10 mouse cellular contexts compared by ENCODE assay signal in genomic region chr13:119709388-119710267, GRCm38 (mm10). TPM values are rescaled to one million over a fixed set of nuclear protein-coding genes. Genes with fewer than 3 reads are reported as not detected.
DNase-seq lines count a peak whose midpoint lies in the region; ATAC-seq and TF ChIP-seq lines count a peak whose summit lies in the region.
"Had no signal": no experiment of that assay in that cellular context is flagged by ENCODE, and none has a peak within 500 bp of the region (broad histone marks: within the 10 kb centered on the region; RNA-seq: fewer than 3 reads in every experiment).

No protein-coding gene starts in this region.

- H3K4me1 ChIP-seq in forebrain, embryonic 11.5 days (replicated peaks; ENCODE audit: control insufficient read depth, insufficient read depth, low read length) = no peaks in the 10 kb centered on the region
- H3K4me1 ChIP-seq in forebrain, embryonic 16.5 days (replicated peaks; ENCODE audit: control insufficient read depth, insufficient read depth, low read length) = no peaks in the 10 kb centered on the region
- no peaks in the 10 kb centered on the region for H3K4me1 ChIP-seq in liver, embryonic 11.5 days (replicated peaks; ENCODE audit: control insufficient read depth, insufficient read depth, low read length)
- peaks cover 13% of the 10 kb centered on the region for H3K4me1 ChIP-seq in liver, postnatal 0 days (ENCODE audit: insufficient read depth)
- H3K4me1 ChIP-seq: heart, embryonic 15.5 days had no signal

- peak; percentile 35; the same call in 1 of the 2 replicates for ATAC-seq in forebrain, embryonic 11.5 days (replicated peaks; ENCODE audit: low FRiP score)
- no peak for ATAC-seq in forebrain, embryonic 16.5 days
- peak; percentile 24; the same call in 1 of the 2 replicates for ATAC-seq in liver, embryonic 11.5 days (replicated peaks; ENCODE audit: low FRiP score)
- ATAC-seq in liver, postnatal 0 days = no peak
- peak; percentile 28; the same call in 1 of the 2 replicates for ATAC-seq in megakaryocyte-erythroid progenitor cell, adult 5-6 weeks (replicated peaks; ENCODE audit: low FRiP score, low TSS enrichment, poor library complexity, severe bottlenecking)

- H3K36me3 ChIP-seq in forebrain, embryonic 11.5 days (ENCODE audit: control insufficient read depth, insufficient read depth, low read length) = peaks cover 12% of the 10 kb centered on the region; the same call in 1 of the 2 replicates
- peaks cover 40% of the 10 kb centered on the region for H3K36me3 ChIP-seq in forebrain, embryonic 16.5 days (ENCODE audit: control insufficient read depth, insufficient read depth)
- H3K36me3 ChIP-seq in liver, embryonic 11.5 days (ENCODE audit: control insufficient read depth, insufficient read depth, low read length) = peaks cover 8% of the 10 kb centered on the region; the same call in 1 of the 2 replicates
- H3K36me3 ChIP-seq in liver, postnatal 0 days (replicated peaks; ENCODE audit: insufficient read depth, low read length) = peaks cover 16% of the 10 kb centered on the region

- H3K27me3 ChIP-seq in forebrain, embryonic 11.5 days (ENCODE audit: control insufficient read depth, insufficient read depth, low read length) = no peaks in the 10 kb centered on the region
- H3K27me3 ChIP-seq in forebrain, embryonic 16.5 days (replicated peaks; ENCODE audit: control insufficient read depth, insufficient read depth, low read length) = no peaks in the 10 kb centered on the region
- H3K27me3 ChIP-seq in liver, embryonic 11.5 days (replicated peaks; ENCODE audit: control insufficient read depth, insufficient read depth, low read length) = no peaks in the 10 kb centered on the region
- H3K27me3 ChIP-seq in liver, postnatal 0 days (ENCODE audit: insufficient read depth, low read length) = no peaks in the 10 kb centered on the region
- H3K27me3 ChIP-seq: heart, embryonic 15.5 days had no signal

- no peak overlapping the region for H3K9ac ChIP-seq in forebrain, embryonic 11.5 days (ENCODE audit: low read length)
- H3K9ac ChIP-seq in forebrain, embryonic 16.5 days (replicated peaks; ENCODE audit: low read depth, low read length) = no peak overlapping the region
- H3K9ac ChIP-seq in liver, embryonic 11.5 days (ENCODE audit: low read depth, low read length) = no peak overlapping the region
- H3K9ac ChIP-seq in liver, postnatal 0 days (replicated peaks) = no peak overlapping the region
- H3K9ac ChIP-seq: heart, embryonic 15.5 days had no signal

- H3K4me3 ChIP-seq in forebrain, embryonic 11.5 days (ENCODE audit: low read depth, low read length) = no peak overlapping the region
- no peak overlapping the region for H3K4me3 ChIP-seq in forebrain, embryonic 16.5 days (replicated peaks; ENCODE audit: low read length)
- H3K4me3 ChIP-seq in liver, embryonic 11.5 days (ENCODE audit: low read depth, low read length) = no peak overlapping the region
- H3K4me3 ChIP-seq in liver, postnatal 0 days (ENCODE audit: low read depth, low read length) = no peak overlapping the region
- H3K4me3 ChIP-seq: heart, embryonic 15.5 days had no signal

- H3K9me3 ChIP-seq in forebrain, embryonic 11.5 days (ENCODE audit: control insufficient read depth, low read length) = no peaks in the 10 kb centered on the region
- no peaks in the 10 kb centered on the region for H3K9me3 ChIP-seq in forebrain, embryonic 16.5 days (ENCODE audit: control insufficient read depth, low read length)
- no peaks in the 10 kb centered on the region for H3K9me3 ChIP-seq in liver, embryonic 11.5 days (ENCODE audit: control insufficient read depth, low read length)
- no peaks in the 10 kb centered on the region for H3K9me3 ChIP-seq in liver, postnatal 0 days (ENCODE audit: low read length)
- H3K9me3 ChIP-seq: heart, embryonic 15.5 days had no signal

- no peak overlapping the region for H3K27ac ChIP-seq in forebrain, embryonic 11.5 days (ENCODE audit: low read depth, low read length)
- no peak overlapping the region for H3K27ac ChIP-seq in forebrain, embryonic 16.5 days (ENCODE audit: low read length)
- H3K27ac ChIP-seq in liver, embryonic 11.5 days (ENCODE audit: low read depth, low read length) = no peak overlapping the region
- no peak overlapping the region; the same call in 1 of the 2 replicates for H3K27ac ChIP-seq in liver, postnatal 0 days (ENCODE audit: low read depth)
- H3K27ac ChIP-seq: heart, embryonic 15.5 days had no signal

- no peak for TF ChIP-seq EP300 in liver, postnatal 0 days (IDR thresholded peaks at IDR 0.05; ENCODE audit: low read depth)

- no peak for TF ChIP-seq CTCF in liver, postnatal 0 days (IDR thresholded peaks at IDR 0.05; ENCODE audit: low read depth)

- 93% methylated on average over 8 of the region's 8 CpGs for WGBS in forebrain, embryonic 11.5 days
- 89% methylated on average over 8 of the region's 8 CpGs for WGBS in forebrain, embryonic 16.5 days
- WGBS in liver, embryonic 11.5 days = 87% methylated on average over 8 of the region's 8 CpGs
- 73% methylated on average over 8 of the region's 8 CpGs for WGBS in liver, postnatal 0 days (ENCODE audit: insufficient replicate concordance)

- H3K4me2 ChIP-seq in forebrain, embryonic 11.5 days (ENCODE audit: low read depth, low read length, severe bottlenecking) = no peak overlapping the region
- no peak overlapping the region for H3K4me2 ChIP-seq in forebrain, embryonic 16.5 days (ENCODE audit: low read length)
- H3K4me2 ChIP-seq in liver, embryonic 11.5 days = no peak overlapping the region
- no peak overlapping the region for H3K4me2 ChIP-seq in liver, postnatal 0 days (ENCODE audit: low read depth, low read length)
- H3K4me2 ChIP-seq: heart, embryonic 15.5 days had no signal

- no peak for DNase-seq in forebrain, embryonic 11.5 days (ENCODE audit: low spot score)
- DNase-seq in liver, embryonic 11.5 days (ENCODE audit: low spot score) = no peak
- no peak for DNase-seq in liver, postnatal 0 days
- DNase-seq in adipocyte (ENCODE audit: low spot score) = peak; percentile 36
- DNase-seq in cerebellum, adult 11-12 months = no peak
- DNase-seq in embryo, embryonic 10.5 days (ENCODE audit: low spot score) = no peak
- DNase-seq: right cerebral cortex, postnatal 14 days had no signal

RNA-seq across cellular contexts. Expression of gene Hmgcs1, which starts 19.4 kb away (rescaled TPM):
- 389 and 403 TPM in 2 replicates for polyA plus RNA-seq in forebrain, embryonic 11.5 days (2014; fragmentation: Nextera tagmentation; extraction: Ambion mirVana)
- 461 and 470 TPM in 2 replicates for polyA plus RNA-seq in forebrain, embryonic 16.5 days (2015; fragmentation: Nextera tagmentation; extraction: Ambion mirVana)
- 119 and 136 TPM in 2 replicates for polyA plus RNA-seq in liver, embryonic 11.5 days (2014; fragmentation: Nextera tagmentation; extraction: Ambion mirVana)
- polyA plus RNA-seq in liver, postnatal 0 days (2015; fragmentation: Nextera tagmentation; extraction: Ambion mirVana) = 81.2 and 94.7 TPM in 2 replicates
- total RNA-seq in megakaryocyte-erythroid progenitor cell, adult 5-6 weeks (2014; fragmentation: Nextera tagmentation) = 13.1 and 15.6 TPM in 2 replicates
- 25.0 and 38.1 TPM in 2 replicates for total RNA-seq in megakaryocyte-erythroid progenitor cell, adult 5-6 weeks (2017)

RNA-seq across cellular contexts. Expression of gene Nim1k, which starts 46.1 kb away (rescaled TPM):
- polyA plus RNA-seq in forebrain, embryonic 11.5 days (2014; fragmentation: Nextera tagmentation; extraction: Ambion mirVana) = 4.9 and 5.8 TPM in 2 replicates
- polyA plus RNA-seq in forebrain, embryonic 16.5 days (2015; fragmentation: Nextera tagmentation; extraction: Ambion mirVana) = 7.4 and 8.0 TPM in 2 replicates
- polyA plus RNA-seq in liver, embryonic 11.5 days (2014; fragmentation: Nextera tagmentation; extraction: Ambion mirVana) = 0.19 and 0.36 TPM in 2 replicates
- polyA plus RNA-seq in liver, postnatal 0 days (2015; fragmentation: Nextera tagmentation; extraction: Ambion mirVana) = 0.22 and 0.32 TPM in 2 replicates
- total RNA-seq in megakaryocyte-erythroid progenitor cell, adult 5-6 weeks (2014; fragmentation: Nextera tagmentation) = 0.37 TPM in 1 of 2 replicates, not detected in the other
- total RNA-seq in megakaryocyte-erythroid progenitor cell, adult 5-6 weeks (2017) = 0.33 and 0.50 TPM in 2 replicates

Comparison
In these comparisons a context has a peak if more than half of its experiments do, and no peak if none do; other contexts are left out.
1. ATAC-seq: peak in forebrain, embryonic 11.5 days (single experiment), liver, embryonic 11.5 days (single experiment) and megakaryocyte-erythroid progenitor cell, adult 5-6 weeks (single experiment); none in forebrain, embryonic 16.5 days (single experiment) and liver, postnatal 0 days (single experiment).